Mouse (Mus musculus) forebrain, embryonic 12.5 days (tissue): Measurements from ENCODE around the gene Rnf212b. TPM values are rescaled to one million over a fixed set of nuclear protein-coding genes. Genes with fewer than 3 reads are reported as not detected.

Experiments used
- ATAC-seq: fragments of 200-750 bp; cut with Nextera tagmentation; 2 replicates; pipeline ENCODE4 v1.8.0; 2017; ENCODE audit warnings: moderate TSS enrichment; ENCODE audit not compliant: low FRiP score
- H3K27ac ChIP-seq: fragments of 300-500 bp; sonication (generic); 2 replicates; pipeline ENCODE4 v1.5.1; 2016; ENCODE audit warnings: mild to moderate bottlenecking
- H3K27me3 ChIP-seq: fragments of 300-500 bp; sonication (generic); 2 replicates; pipeline ENCODE4 v1.6.1; 2016; ENCODE audit warnings: mild to moderate bottlenecking
- H3K36me3 ChIP-seq: fragments of 300-500 bp; sonication (generic); replicated peaks from 2 replicates; pipeline ENCODE4 v1.6.1; 2016; ENCODE audit warnings: mild to moderate bottlenecking
- H3K4me1 ChIP-seq: fragments of 300-500 bp; sonication (generic); 2 replicates; pipeline ENCODE4 v1.6.1; 2016
- H3K4me2 ChIP-seq: fragments of 300-500 bp; sonication (generic); 2 replicates; pipeline ENCODE4 v1.6.1; 2016; ENCODE audit warnings: mild to moderate bottlenecking, moderate library complexity
- H3K4me3 ChIP-seq: fragments of 300-500 bp; sonication (generic); replicated peaks from 2 replicates; pipeline ENCODE4 v1.5.1; 2016; ENCODE audit warnings: mild to moderate bottlenecking
- H3K9ac ChIP-seq: fragments of 300-500 bp; sonication (generic); 2 replicates; pipeline ENCODE4 v1.6.1; 2016; ENCODE audit warnings: mild to moderate bottlenecking
- H3K9me3 ChIP-seq: fragments of 300-500 bp; sonication (generic); 2 replicates; pipeline ENCODE4 v1.6.1; 2016
- WGBS: fragments of 180-500 bp; shearing (Covaris S2); methylation state at CpG from one replicate; pipeline ENCODE4 v1.1.7; 2016; 5-methylcytosine and 5-hydroxymethylcytosine counted together
- polyA plus RNA-seq: library from polyadenylated mRNA; unstranded; fragments of >200 nt; fragmentation: Nextera tagmentation; extraction: Ambion mirVana; gene quantifications from 2 replicates; pipeline ENCODE4 v1.2.1, GENCODE M21; 2016

Rnf212b gene
- polyA plus RNA-seq, 1 experiment from 2014 or later = not detected

GRCm38 (mm10) chr14:54884022-54884712 is 70.2 kb downstream of the Rnf212b start:
- no peak; the same call in 1 of the 2 replicates for ATAC-seq
- 0 out of 2 replicates have a peak, but pooled peaks cover 5% of the 10 kb centered on the region for H3K36me3 ChIP-seq
- H3K4me3 ChIP-seq = peak overlapping the region; percentile 65
- H3K27me3 ChIP-seq = no peaks in the 10 kb centered on the region
- peak overlapping the region; percentile 76 for H3K9ac ChIP-seq
- H3K4me2 ChIP-seq = peak overlapping the region; percentile 85
- no peaks in the 10 kb centered on the region for H3K9me3 ChIP-seq
- H3K4me1 ChIP-seq = peaks cover 27% of the 10 kb centered on the region
- 29% methylated on average over 21 of the region's 21 CpGs for WGBS
- peak overlapping the region; percentile 90 for H3K27ac ChIP-seq

DNA sequence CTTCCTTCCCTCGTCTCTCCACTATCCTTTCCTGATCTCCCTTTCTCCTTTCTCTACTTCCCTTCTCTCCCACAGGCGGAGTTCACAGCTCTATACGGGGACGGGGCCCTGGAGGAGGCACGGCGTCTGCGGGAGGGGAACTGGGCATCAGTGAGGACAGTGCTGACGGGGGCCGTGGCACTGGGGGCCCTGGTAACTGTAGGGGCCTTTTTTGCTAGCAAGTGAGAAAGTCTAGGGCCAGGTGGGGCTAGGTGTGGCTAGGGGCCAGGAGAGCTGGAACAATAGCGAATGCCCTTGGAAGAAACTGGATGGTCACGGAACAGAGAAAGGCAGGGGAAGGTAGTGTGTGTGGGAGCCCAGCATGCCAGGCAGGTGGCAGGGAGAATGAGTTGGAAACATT is 71.4 kb downstream of the Rnf212b start:
- WGBS = 94% methylated on average over 11 of the region's 11 CpGs
- H3K9ac ChIP-seq = no peak overlapping the region
- H3K9me3 ChIP-seq = no peaks in the 10 kb centered on the region
- H3K36me3 ChIP-seq = 0 out of 2 replicates have a peak, but pooled peaks cover 5% of the 10 kb centered on the region
- peaks cover 27% of the 10 kb centered on the region for H3K4me1 ChIP-seq
- H3K27me3 ChIP-seq = no peaks in the 10 kb centered on the region
- no peak overlapping the region for H3K4me3 ChIP-seq
- H3K27ac ChIP-seq = no peak overlapping the region
- no peak for ATAC-seq
- peak overlapping the region; percentile 85 for H3K4me2 ChIP-seq

GRCm38 (mm10) chr14:54892200-54892599 is 78.3 kb downstream of the Rnf212b start, which contains the start of gene Pabpn1:
Gene Pabpn1 (plus strand): TSS chr14:54892500.
- Histone ChIP-seq H3K9me3 (no peaks in the 10 kb centered on the region), H3K4me2 (peak within 1 kb of the TSS; percentile 48), H3K9ac (peak within 1 kb of the TSS; percentile 22; the same call in 1 of the 2 replicates), H3K4me1 (peaks cover 15% of the 10 kb centered on the region), H3K4me3 (peak within 1 kb of the TSS; percentile 99), H3K27me3 (no peaks in the 10 kb centered on the region), H3K27ac (peak within 1 kb of the TSS; percentile 79), H3K36me3 (peaks cover 18% of the 10 kb centered on the region)
- WGBS = 94% methylated on average over 3 of the region's 3 CpGs
- no peak for ATAC-seq

- ATAC-seq = peak; percentile 98
- Histone ChIP-seq H3K4me3 (peak overlapping the region; percentile 99), H3K9me3 (no peaks in the 10 kb centered on the region), H3K27ac (peak overlapping the region; percentile 95), H3K36me3 (peaks cover 31% of the 10 kb centered on the region), H3K9ac (peak overlapping the region; percentile 99), H3K4me1 (peaks cover 18% of the 10 kb centered on the region), H3K27me3 (no peaks in the 10 kb centered on the region), H3K4me2 (peak overlapping the region; percentile 48)
- under 1% methylated on average over 38 of the region's 38 CpGs for WGBS
Observed at GRCm38 (mm10) chr14:54893651-54894181, 79.8 kb downstream of the Rnf212b start.

DNA sequence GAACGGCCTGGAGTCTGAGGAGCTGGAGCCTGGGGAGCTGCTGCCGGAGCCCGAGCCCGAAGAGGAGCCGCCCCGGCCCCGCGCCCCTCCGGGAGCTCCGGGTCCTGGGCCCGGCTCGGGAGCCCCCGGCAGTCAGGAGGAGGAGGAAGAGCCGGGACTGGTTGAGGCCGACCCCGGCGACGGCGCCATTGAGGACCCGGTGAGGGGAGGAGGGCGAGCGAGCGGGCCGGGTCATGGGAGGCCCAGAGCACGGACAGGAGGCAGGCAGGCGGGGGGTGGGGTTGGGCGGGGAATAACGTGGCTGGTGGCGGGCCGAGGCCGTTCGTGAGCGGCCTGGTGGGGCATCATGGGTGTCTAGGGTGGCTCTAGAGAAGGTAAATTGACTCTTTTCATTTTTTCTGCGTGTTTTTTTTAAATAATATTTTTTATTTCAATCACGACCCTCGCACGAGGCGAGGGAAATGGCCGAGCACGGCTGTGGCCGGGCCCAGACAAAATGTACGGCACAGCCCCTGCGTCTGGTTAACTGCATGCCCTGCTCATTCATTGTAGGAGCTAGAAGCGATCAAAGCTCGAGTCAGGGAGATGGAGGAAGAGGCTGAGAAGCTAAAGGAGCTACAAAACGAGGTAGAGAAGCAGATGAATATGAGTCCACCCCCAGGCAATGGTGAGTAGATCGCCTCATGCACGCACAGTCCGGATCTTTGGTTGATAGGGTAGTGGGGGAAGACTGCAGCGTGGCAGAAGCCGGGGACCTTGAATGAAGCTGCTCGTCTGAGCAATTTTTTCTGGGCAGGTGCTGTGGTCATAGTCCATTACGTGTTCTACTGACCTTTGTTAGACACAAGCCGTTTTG is 80.6 kb downstream of the Rnf212b start:
- no peaks in the 10 kb centered on the region for H3K27me3 ChIP-seq
- peak overlapping the region; percentile 99 for H3K4me3 ChIP-seq
- peaks cover 37% of the 10 kb centered on the region for H3K36me3 ChIP-seq
- H3K4me2 ChIP-seq = peak overlapping the region; percentile 58
- H3K27ac ChIP-seq = peak overlapping the region; percentile 95
- H3K4me1 ChIP-seq = peaks cover 18% of the 10 kb centered on the region
- ATAC-seq = peak; percentile 64
- peak overlapping the region; percentile 99 for H3K9ac ChIP-seq
- no peaks in the 10 kb centered on the region for H3K9me3 ChIP-seq
- WGBS = under 1% methylated on average over 54 of the region's 54 CpGs

GRCm38 (mm10) chr14:54897445-54897844 is 83.5 kb downstream of the Rnf212b start:
- Histone ChIP-seq H3K27ac (no peak overlapping the region), H3K9ac (peak overlapping the region; percentile 8; the same call in 1 of the 2 replicates), H3K4me2 (no peak overlapping the region)

DNA sequence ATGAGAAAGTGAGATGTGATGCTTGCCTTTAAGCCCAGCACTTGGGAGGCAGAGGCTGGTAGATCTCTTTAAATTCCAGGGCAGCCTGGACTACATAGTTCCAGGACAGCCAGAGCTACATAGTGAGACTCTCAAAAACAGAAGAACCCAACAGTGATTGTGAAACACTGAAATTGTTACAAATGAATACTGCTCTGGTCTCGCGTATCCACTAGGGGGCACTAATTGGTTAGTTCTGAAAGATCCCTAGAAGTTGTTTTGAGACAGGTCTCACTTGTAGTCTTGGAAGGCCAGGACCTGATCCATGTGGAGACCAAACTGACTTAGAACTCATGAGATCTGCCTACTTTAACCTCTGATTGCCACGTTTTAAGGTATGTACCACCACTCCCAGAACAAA is 86.4 kb downstream of the Rnf212b start:
- Histone ChIP-seq H3K4me1 (peaks cover 15% of the 10 kb centered on the region), H3K9ac (no peak overlapping the region), H3K36me3 (peaks cover 39% of the 10 kb centered on the region), H3K4me2 (no peak overlapping the region), H3K27ac (peak overlapping the region; percentile 6; the same call in 1 of the 2 replicates), H3K9me3 (no peaks in the 10 kb centered on the region), H3K27me3 (no peaks in the 10 kb centered on the region), H3K4me3 (no peak overlapping the region)
- WGBS = 0% methylated on average over 3 of the region's 3 CpGs
- peak; percentile 50; the same call in 1 of the 2 replicates for ATAC-seq

More at GRCm38 (mm10) chr14:54897445-54897844, 83.5 kb downstream of the Rnf212b start:
- Histone ChIP-seq H3K4me3 (no peak overlapping the region), H3K4me1 (peaks cover 18% of the 10 kb centered on the region), H3K27me3 (no peaks in the 10 kb centered on the region), H3K36me3 (peaks cover 37% of the 10 kb centered on the region), H3K9me3 (no peaks in the 10 kb centered on the region)
- WGBS = 74% methylated on average over 2 of the region's 2 CpGs
- no peak for ATAC-seq

- H3K4me2 ChIP-seq = no peak overlapping the region
- no peak for ATAC-seq
- no peaks in the 10 kb centered on the region for H3K9me3 ChIP-seq
- no peak overlapping the region for H3K27ac ChIP-seq
- no peaks in the 10 kb centered on the region for H3K27me3 ChIP-seq
- H3K4me3 ChIP-seq = no peak overlapping the region
- H3K36me3 ChIP-seq = peaks cover 40% of the 10 kb centered on the region
- 98% methylated on average over 4 of the region's 4 CpGs for WGBS
- no peaks in the 10 kb centered on the region for H3K4me1 ChIP-seq
- H3K9ac ChIP-seq = no peak overlapping the region
Observed at GRCm38 (mm10) chr14:54903641-54904040, 89.7 kb downstream of the Rnf212b start.

Other genes with a start within 250 kb of the Rnf212b start
- 37.5 and 47.3 TPM in 2 replicates for gene Ajuba, start 236.6 kb upstream of the Rnf212b start, polyA plus RNA-seq
- gene 4931414P19Rik, start 208.1 kb upstream of the Rnf212b start, polyA plus RNA-seq = 9.0 and 9.2 TPM in 2 replicates
- gene Psmb5, start 196.1 kb upstream of the Rnf212b start, polyA plus RNA-seq = 395 and 399 TPM in 2 replicates
- 0.04 TPM in 1 of 2 replicates, not detected in the other for gene Psmb11, start 192.7 kb upstream of the Rnf212b start, polyA plus RNA-seq
- gene Gm17606, start 173.2 kb upstream of the Rnf212b start, polyA plus RNA-seq = not detected in 2 replicates
- gene Cdh24, start 172.8 kb upstream of the Rnf212b start, polyA plus RNA-seq = 9.8 and 10.7 TPM in 2 replicates
- 87.5 and 89.7 TPM in 2 replicates for gene 1700123O20Rik, start 127.9 kb upstream of the Rnf212b start, polyA plus RNA-seq
- 188 and 190 TPM in 2 replicates for gene Acin1, start 127.2 kb upstream of the Rnf212b start, polyA plus RNA-seq
- not detected in 2 replicates for gene Gm29776, start 115.3 kb upstream of the Rnf212b start, polyA plus RNA-seq
- gene Cebpe, start 102.0 kb upstream of the Rnf212b start, polyA plus RNA-seq = not detected in 2 replicates
- 2.3 and 2.7 TPM in 2 replicates for gene Slc7a8, start 32.2 kb upstream of the Rnf212b start, polyA plus RNA-seq
- 13.9 and 18.5 TPM in 2 replicates for gene Homez, start 56.8 kb downstream of the Rnf212b start, polyA plus RNA-seq
- gene Ppp1r3e, start 63.4 kb downstream of the Rnf212b start, polyA plus RNA-seq = 1.1 and 1.3 TPM in 2 replicates
- 3.3 and 3.4 TPM in 2 replicates for gene Bcl2l2, start 69.2 kb downstream of the Rnf212b start, polyA plus RNA-seq
- 0.27 TPM in 1 of 2 replicates, not detected in the other for gene Gm20521, start 69.3 kb downstream of the Rnf212b start, polyA plus RNA-seq
- 199 and 211 TPM in 2 replicates for gene Pabpn1, start 78.4 kb downstream of the Rnf212b start, polyA plus RNA-seq
- 93.3 and 97.8 TPM in 2 replicates for gene Slc22a17, start 99.0 kb downstream of the Rnf212b start, polyA plus RNA-seq
- 36.8 and 37.8 TPM in 2 replicates for gene Efs, start 112.0 kb downstream of the Rnf212b start, polyA plus RNA-seq
- not detected in 2 replicates for gene Il25, start 118.6 kb downstream of the Rnf212b start, polyA plus RNA-seq
- 1.4 and 2.0 TPM in 2 replicates for gene Cmtm5, start 122.1 kb downstream of the Rnf212b start, polyA plus RNA-seq
- gene Myh6, start 152.8 kb downstream of the Rnf212b start, polyA plus RNA-seq = 1.5 and 1.8 TPM in 2 replicates
- gene Gm17428, start 162.8 kb downstream of the Rnf212b start, polyA plus RNA-seq = not detected in 2 replicates
- gene Myh7, start 180.5 kb downstream of the Rnf212b start, polyA plus RNA-seq = 3.6 and 4.2 TPM in 2 replicates
- gene Ngdn, start 201.3 kb downstream of the Rnf212b start, polyA plus RNA-seq = 71.7 and 73.3 TPM in 2 replicates